Mouse (Mus musculus): ENCODE results near the gene Fam53b.

GRCm38 (mm10) chr7:132816528-132816927, 2.8 kb upstream of the Fam53b start:
- no peak for TF ChIP-seq CTCF (IDR thresholded peaks at IDR 0.05; ENCODE audit: insufficient read depth, low read length)
- no peak for TF ChIP-seq POLR2A (IDR thresholded peaks at IDR 0.05; ENCODE audit: borderline replicate concordance, extremely low read depth, low read depth, low read length)

Data from lung, adult 2 months (tissue).